Mouse (Mus musculus) naive thymus-derived CD4-positive, alpha-beta T cell, adult 2 months (primary cell): Measurements from ENCODE around the gene Msln.

ENCODE experiments used
- DNase-seq: peaks from one replicate; pipeline ENCODE4 v3.0.0-alpha.2; 2011; ENCODE audit warnings: low read depth

Msln gene

DNA sequence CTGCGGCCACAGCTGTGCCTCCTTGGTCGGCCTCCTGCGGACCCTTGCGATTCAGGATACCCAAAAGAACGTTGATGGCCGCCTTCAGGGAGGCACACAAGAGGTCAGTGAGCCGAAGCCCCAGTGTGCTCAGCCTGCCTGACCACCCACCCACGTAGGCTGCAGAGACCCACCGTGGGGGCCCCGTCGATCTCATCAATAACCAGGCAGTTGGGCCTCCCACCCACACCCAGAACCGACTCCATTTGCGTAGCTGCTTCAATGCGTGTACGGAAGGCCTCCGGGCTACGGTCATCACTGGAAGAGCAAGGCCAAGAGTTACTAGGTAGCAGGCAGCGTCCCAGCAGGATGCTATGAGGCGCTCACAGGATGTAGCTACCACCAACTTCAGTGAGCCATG is 30.7 kb downstream of the Msln start:
- no peak for DNase-seq

- DNase-seq: no peak
Measured at GRCm38 (mm10) chr17:25721476-25721875, 32.7 kb downstream of the Msln start.

- no peak for DNase-seq
Measured at GRCm38 (mm10) chr17:25717691-25718090, 36.5 kb downstream of the Msln start.

DNA sequence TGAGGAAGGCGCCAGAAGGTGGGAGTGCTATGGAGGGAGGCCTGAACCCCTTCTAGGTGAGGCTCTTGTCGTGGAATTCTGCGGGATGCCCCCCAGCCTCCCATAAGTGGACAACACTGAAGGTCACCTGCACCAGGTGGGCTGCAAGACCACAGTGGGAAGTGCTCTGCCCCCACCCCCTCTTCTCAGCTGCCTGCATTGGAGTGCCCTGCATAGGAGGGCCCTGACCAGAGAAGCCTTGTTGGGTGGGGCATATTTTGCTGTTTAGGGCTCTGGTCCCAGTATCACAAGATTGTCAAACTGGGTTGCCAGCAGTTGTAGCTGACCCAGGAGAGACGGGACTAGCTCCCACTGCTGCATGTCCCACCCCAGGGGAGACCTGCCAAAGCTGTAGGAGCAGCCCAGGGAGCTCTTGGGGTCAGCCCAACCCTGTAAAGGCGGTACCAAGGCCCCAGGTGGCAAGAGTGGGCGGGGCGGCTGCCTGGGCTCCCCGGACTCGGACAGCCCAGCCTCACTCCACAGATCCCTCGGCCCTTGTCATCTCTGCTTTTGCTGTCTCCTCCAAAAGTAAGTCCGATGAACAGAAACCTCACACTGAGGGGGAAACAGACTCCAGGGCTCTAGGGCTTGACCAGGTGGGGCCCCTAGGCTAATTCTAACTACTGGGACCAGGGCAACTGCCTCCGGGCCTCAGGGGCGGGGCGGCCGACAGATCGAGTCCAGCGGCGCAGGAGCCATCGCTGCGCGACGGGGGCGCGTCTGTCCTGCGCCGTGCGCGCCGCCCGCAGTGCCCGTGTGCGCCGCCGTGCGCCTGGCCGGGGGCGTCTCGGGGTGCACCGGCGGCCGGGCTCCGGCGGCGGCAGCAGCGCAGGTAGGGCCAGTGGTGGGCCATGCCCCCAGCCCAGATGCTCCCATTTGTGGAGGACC is 37.2 kb downstream of the Msln start, which contains the start of gene Gng13:
Gng13 (plus strand) TSS at position 461 of the 927 bp plus-strand sequence.
- DNase-seq: no peak

DNA sequence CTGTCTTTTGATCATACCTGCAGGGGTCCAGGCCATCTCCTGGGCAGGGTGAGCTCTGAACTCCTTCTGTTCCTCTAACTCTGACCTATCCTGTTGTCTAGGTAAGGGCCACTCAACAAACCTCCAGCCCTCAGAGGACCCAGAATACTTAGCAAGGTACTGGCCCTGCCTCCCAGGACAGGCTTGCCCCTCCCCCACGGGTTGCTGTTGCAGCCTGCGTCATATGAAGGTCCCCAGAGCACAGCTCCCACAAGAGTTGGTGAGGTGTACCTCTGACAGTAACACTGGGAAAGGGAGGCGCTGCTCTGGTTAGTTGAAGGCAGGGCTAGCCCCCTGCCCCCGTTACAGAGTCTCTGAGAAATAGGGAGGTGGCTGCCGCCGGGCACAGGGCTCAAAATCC is 38.0 kb downstream of the Msln start:
- no peak for DNase-seq

DNA sequence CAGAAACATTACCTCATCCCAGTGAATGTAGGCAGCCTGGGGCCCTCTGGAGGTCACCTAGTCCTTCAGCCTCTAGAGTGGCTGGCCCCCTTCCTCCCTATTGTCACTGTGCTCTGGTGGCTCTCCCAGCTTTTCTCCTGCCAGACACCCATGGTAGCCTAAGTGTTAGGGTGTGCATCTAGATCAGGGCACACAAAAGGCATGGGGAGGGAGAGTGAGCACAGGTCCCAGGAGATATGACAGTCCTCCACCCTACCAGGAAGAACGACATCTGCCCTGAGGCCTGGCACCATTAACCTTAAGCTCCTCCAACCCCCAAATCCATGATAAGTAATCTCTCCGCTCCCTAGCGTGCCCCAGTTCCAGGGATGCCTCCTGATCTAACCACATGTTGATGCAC is 38.6 kb downstream of the Msln start:
- no peak for DNase-seq

GRCm38 (mm10) chr17:25711136-25711535 is 43.0 kb downstream of the Msln start:
- DNase-seq: no peak

DNA sequence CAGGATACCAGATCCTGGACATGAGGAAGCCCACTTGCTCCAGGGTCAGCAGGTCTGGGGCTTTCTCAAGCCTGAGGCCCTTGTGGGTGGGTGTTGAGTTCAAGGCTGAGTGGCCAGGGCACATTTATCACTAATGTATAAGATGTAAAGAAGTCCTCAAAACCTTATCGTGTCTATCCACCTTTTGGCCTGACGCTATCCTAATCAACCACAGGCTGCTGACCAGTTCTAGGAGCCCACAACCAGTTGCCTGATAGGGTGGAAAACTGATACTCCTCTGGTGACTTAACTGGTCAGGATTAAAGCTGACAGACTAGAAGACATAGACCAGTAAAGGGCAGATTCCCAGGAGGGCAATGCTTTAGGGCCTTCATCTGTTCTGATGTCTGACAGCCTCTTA is 44.2 kb downstream of the Msln start:
- DNase-seq: no peak

DNA sequence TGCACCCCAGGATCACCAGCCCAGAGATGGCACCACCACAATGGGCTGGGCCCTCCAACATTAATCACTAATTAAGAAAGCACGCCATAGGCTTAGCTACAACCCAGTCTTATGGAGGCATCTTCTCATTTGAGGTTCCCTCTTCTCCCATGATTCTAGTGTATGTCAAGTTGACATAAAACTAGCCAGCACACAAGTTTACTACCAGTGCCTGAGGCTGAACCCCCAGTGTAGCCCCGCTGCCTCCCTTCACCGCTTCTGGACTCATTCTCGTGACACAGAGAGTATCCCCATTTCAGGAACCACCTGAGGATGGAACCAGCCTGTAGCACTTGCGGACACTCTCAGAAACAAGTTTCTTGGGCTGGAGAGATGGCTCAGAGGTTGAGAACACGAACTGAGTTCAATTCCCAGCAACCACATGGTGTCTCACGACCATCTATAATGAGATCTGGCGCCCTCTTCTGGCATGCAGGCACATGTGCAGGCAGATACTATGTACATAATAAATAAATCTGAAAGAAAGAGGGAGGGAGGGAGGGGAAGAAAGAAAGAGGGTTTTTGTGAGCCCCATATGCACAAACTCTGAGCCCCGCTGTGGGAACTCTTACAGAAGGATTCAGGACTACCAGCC is 53.2 kb downstream of the Msln start:
- no peak for DNase-seq
